Mouse (Mus musculus): Measurements from ENCODE around the gene Gm49601.

Gm49601 gene

DNA sequence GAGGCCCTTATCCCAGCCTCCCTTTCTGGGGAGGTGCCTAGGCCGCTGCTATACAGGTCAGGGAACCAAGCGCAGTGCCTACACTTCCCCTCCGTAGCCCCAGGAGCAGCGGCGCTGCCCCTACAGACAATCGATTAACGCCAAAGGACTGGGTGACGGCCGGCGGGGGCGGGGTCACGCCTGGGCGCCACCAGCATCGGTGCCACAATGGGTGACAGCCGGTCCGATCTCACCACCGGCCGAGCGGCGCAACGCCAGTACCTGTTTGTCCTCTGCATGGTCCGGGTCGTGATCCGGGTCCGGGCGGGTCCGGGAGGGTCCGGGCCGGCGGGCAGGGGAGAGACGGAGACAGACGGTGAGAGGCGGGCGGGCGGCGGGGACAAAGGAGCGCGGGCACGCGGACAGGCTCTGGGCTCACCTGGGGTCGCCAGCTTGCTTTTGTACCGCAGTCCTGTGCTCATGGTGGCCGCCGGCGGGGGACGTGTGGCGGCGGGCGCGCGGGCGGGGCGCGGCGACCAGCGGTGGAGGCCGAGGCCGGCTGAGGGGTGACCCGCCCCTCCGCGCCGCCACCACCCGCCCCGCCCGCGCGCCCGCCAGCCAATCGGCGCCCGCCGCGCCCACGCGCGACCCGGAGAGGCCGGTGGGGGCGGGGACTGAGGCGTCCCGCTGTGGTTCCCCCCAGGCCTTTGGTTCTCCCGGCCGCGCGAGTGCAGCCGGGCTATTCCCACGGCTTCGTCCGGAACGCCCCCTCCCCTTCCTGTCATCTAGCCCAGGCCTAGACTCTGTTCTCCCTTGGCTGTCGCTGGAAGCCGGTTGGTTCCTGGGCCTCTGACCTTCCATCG is 3.4 kb upstream of the Gm49601 start, which contains the start of gene Sept5:
TSS of gene Sept5 (minus strand) at position 565 of the 842 bp plus-strand sequence.
- no peak for DNase-seq (ENCODE audit: low spot score in 2 of 2)

DNA sequence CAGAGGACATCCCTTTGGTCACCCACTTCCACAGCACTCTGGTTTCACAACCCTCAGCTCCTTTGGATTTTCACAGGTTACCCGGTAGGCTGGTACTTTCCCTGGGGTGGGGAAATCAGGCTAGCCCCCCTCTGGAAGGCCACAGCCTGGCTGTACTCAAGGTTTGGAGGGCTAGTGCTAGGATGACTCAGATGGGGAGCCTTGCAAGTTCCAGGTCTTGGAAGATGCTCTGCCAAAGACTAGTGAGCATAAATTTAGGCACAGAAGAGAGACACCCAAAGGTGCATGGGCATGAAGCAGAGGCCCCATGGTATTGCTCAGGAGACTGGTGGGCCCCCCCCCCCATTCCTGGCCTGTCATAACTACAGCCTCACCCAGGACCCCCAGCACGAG is 2.7 kb upstream of the Gm49601 start:
- no peak for DNase-seq (ENCODE audit: low spot score in 2 of 2)

GRCm38 (mm10) chr16:18628206-18628947 is 2.1 kb upstream of the Gm49601 start:
- DNase-seq (ENCODE audit: low spot score in 2 of 2), result no peak

GRCm38 (mm10) chr16:18627163-18627562 is 936 bp upstream of the Gm49601 start:
- no peak for DNase-seq (ENCODE audit: low spot score in 2 of 2)

- DNase-seq (ENCODE audit: low spot score in 2 of 2), result no peak
Measured at GRCm38 (mm10) chr16:18625791-18626311, 376 bp downstream of the Gm49601 start.

DNA sequence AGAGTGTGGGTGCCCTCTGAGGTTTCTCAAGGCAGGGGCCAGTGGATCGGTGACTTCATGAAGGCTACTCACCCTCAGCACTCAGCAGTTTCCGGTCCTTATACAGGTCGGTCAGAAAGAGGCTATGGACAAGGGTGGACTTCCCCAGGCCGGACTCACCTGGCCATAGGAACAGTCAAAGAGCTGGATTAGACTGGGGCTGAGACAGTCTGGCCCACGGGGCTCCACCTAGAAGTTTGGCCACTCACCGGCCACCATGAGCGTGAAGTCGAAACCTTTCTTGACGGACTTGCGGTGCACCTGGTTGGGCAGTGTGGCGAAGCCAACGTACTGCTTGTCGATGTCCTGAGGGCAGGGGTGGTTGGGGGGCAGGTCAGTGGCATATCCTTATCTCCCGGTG is 1.1 kb downstream of the Gm49601 start:
- DNase-seq (ENCODE audit: low spot score in 2 of 2), result no peak

DNA sequence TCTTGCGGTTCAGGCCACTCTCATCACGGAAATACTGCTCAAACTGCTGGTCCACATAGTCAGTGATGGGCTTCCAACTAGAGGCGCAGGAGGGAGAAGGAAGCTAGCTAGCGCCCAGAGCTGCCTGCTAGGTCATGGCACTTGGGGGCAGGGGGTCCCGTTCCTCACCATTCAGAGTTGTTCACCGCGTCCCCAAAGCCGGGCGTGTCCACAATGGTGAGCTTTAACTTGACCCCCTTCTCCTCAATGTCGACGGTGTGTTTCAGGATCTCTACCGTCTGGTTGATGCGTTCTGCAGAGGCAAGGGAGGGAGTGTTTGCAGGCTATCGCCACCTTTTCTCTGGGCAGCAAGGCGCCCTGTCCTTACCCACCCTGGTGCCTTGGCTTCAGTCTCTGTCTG is 1.6 kb downstream of the Gm49601 start:
- no peak for DNase-seq (ENCODE audit: low spot score in 2 of 2)

DNA sequence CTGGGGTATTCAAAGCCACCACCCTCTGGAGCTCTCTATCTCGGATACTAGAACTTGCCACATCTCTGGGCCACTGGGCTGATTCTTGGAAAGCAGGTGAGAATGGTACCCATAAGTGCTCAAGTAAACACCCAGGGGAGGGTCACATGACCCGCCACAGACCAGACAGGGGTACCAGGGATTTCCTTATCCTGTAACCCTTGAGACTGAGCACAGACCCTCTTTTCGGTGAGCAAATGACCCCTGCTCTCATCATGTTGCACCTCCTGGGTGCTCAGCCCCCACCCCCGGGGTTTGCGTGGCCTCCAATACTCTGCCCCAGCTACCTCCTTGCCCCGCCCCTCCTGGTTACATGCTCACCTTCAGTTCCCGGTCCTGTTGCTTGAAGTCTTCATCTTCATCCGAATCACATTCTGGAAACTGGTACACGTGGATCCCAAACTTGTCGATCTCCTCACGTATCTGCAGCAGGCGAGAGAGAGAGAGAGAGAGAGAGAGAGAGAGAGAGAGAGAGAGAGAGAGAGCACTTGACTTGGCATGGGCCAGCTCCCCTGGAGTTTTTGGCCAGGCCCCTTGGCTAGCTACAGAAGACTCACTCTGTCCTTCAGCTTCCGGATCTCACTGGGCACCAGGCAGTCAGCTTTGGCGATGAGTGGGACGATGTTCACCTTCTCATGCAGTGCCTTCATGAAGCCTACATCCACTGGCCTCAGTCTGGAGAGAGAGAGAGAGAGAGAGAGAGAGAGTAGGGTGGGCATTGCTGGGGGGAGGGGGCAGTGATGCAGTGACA is 2.3 kb downstream of the Gm49601 start:
- DNase-seq (ENCODE audit: low spot score in 2 of 2), result no peak

DNA sequence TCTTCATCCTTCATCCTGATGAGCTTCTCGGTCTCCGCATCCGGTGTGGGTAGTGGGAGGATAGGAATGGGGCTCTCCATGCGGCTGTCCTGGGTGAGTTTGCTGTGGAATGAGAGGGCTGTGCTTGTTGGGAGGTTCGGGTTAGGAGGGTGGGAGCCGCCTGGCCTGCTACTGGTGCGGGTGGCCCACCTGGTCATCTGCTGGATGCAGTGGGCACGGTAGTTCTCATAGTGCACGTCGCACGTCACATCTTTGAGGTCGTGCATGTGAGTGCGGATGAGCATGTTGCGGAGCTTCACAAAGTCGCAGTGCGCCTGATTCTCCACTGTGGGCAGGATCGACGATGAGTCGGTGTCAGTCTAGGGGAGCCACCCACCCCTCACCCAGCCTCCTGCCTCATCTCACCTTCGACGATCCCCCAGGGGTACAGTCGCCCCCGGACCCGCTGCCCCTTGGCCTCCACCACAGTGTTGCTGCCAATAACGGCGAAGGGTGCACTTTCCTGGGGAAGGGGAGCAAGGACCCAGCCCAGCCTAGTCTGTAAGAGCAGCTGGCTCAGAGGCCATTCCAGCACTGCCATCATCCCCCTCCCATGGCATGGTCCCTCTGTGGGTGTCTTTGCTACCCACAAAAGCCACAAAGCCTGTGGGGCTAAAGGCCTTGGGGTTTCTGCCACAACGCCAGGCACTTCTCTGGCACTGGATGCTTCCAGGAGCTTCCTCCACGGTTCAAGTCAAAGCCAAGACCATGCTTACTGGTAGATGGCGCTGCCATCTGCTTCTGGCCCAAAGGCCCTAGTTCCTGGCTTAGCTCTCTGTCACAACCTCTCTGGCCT is 3.1 kb downstream of the Gm49601 start:
- DNase-seq (ENCODE audit: low spot score in 2 of 2), result no peak

GRCm38 (mm10) chr16:18622019-18622418 is 4.2 kb downstream of the Gm49601 start, which contains the start of gene Gp1bb:
Gp1bb (minus strand) TSS chr16:18622403.
- DNase-seq (ENCODE audit: low spot score in 2 of 2), result no peak

GRCm38 (mm10) chr16:18621362-18622001 is 4.7 kb downstream of the Gm49601 start:
- DNase-seq (ENCODE audit: low spot score in 2 of 2), result no peak

- DNase-seq (ENCODE audit: low spot score in 2 of 2), result no peak
Measured at GRCm38 (mm10) chr16:18620601-18621361, 5.4 kb downstream of the Gm49601 start.

DNA sequence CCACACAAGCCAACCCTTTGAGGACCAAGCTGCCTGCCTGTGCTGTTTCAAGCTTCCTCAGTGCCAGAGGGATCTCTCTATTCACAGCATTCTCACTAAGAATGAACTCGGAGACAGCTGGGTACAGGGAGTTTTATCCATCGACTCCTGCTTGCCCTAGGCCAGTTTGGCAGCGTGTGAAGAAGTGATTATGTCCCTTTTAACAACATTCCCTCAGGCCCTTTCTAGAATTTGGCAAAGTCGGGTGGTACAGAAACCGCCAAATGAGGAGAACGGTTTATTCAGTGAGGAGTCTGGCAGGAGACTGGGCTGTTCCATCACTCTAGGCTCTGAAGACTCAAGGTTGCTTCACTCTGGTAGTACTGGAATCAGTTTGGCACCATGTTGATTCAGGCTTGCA is 6.0 kb downstream of the Gm49601 start:
- DNase-seq (ENCODE audit: low spot score in 2 of 2), result no peak

- DNase-seq (ENCODE audit: low spot score in 2 of 2), result no peak
Measured at GRCm38 (mm10) chr16:18619110-18619509, 7.1 kb downstream of the Gm49601 start.

DNA sequence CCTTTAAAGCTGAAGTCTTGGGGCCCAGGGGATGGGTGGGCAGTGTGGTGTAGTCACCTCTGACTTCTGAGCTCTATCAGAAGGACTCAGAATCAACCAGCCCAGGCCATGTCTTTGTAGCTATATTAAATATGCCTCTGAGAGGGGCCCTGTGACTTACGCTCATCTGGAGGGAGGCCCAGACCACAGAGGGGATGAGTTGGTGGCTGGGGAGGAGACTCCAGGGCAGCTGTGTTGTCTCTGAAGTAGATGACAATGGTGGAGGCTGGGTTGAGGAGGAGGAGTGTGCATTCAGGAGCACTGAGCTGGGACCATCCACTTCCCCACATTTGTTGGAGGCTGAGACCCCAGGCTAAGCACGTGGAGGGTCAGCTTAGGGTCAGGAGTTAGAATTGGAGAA is 7.9 kb downstream of the Gm49601 start:
- DNase-seq (ENCODE audit: low spot score in 2 of 2), result no peak

DNA sequence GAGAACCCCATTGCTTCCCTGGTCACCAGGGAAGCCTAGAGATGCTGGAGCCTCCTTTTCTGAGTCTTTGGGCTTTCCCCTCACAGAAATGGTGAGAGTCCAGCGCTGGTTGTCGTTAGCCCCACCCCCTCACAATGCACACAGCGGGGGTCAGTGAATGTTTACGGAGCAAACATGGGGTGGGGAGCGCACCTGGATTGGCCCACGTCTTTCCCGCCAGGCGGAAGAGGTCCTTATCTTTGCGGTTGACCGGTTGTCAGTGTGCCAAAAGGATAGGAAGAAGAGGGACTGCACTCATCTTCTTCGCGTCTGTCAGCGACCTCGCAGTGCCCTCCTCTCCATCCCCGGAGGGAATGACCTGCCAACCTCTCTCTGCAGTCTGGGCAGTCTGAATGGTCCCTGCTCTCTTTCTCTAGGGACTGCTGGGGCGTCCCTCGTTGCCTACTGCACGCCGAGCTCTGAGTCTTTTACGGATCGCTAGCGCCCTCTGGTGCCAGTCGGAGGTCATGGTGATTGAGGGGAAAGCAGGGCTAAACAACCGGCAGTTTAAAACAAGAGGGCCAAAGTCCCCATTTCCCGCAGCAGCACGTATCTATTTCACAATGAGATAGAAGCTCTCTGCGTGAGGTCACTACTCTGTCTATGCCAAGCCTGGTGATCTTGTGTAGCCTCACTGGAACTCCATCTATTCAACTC is 8.7 kb downstream of the Gm49601 start:
- peak; percentile 64 to 80 for DNase-seq (ENCODE audit: low spot score in 2 of 2)

DNA sequence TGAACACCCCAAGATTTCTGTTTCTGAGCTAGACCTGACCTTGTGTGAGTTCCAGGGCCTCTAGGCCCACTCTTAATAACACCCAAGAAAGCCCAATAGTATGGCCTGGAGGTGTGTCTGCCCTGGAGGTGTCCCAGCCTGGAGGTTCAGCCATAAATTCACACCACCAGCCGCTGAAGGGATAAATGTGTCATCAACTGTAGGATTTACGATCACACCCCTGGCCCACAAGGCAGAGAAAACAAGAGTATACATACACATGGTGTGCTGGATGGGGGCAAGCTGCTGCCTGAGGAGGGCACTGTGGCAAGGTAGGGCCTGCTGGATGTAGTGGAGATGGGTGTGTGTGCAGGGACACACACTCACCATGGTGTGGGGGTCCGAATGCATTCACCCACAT is 12.9 kb downstream of the Gm49601 start:
- DNase-seq (ENCODE audit: low spot score in 2 of 2), result no peak

DNA sequence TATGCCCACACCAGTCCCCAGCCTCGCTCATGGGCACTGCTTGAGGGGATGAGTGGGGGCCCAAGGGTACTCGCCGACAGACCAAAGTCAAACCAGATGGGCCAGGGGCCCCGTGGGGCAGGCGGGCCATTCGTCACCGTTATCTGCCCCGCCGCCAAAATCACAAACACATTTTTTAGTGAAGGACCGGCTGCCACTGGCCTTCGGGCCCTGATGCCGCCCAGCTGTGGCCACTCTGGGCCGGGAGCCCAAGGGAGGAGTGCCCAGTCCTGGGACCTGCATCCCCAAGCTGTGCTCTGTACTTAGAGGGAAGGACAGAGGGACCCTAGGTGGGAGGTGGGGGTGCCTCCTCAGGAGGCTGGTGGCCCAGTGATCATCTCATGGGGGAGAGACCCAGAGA is 14.5 kb downstream of the Gm49601 start:
- DNase-seq (ENCODE audit: low spot score in 2 of 2), result no peak

DNA sequence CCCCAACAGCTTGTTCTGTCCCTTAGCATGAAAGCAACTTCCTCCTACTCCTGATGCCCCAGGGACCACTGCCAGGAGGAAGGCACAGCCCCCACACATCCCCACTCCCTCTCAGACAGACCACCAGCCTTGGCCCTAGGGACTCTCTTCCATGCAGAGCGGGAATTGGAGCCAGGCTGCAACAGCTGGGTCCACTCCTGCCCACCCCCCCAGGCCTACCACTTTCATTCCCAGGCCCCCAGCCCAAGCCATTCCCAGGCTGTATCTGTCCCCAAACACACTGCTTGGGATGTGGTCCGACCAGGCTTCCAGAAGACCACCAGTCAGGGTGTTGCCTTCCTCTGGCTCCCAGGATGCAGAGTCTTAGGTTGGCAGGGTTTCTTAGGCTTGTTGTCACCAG is 17.1 kb downstream of the Gm49601 start:
- DNase-seq (ENCODE audit: low spot score in 2 of 2), result no peak

Measured in spleen, postnatal 14 days (tissue).